Mouse (Mus musculus) stomach, postnatal 0 days (tissue): Measurements from ENCODE around the gene Pld4.

Source experiments
- CTCF ChIP-seq: IDR thresholded peaks from 2 replicates; pipeline ENCODE4 v1.5.1; 2016; ENCODE audit warnings: antibody characterized with exemption, low read depth, mild to moderate bottlenecking, moderate library complexity
- EP300 ChIP-seq: optimal IDR thresholded peaks from 2 replicates; pipeline ENCODE3; 2016; ENCODE audit warnings: antibody characterized with exemption

DNA sequence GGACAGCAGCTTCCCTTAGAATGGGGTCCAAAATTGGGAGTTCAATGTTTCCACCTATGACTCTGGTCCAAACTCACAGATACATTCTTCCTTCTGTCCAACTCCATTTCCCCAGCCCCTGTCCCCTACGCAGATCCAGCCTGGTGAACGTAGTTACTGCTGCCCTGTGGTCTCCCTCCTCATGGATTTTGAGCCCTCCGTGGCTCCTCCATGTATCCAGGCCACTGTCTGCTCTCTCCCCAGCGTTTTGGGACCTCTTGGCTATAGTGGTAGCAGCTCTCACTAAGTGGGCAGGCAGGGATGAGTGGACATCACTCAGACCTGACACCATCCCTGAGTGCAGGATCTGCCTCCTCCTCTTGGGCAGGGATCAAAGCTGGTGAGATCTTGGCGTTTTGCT, 38.3 kb downstream of the Pld4 start:
- TF ChIP-seq EP300 (no peak), CTCF (no peak)
